Mouse (Mus musculus): Measurements from ENCODE around the gene Cyb5r1.

Cyb5r1 gene

GRCm38 (mm10) chr1:134405509-134406413 lies at the start of gene Cyb5r1:
TSS of gene Cyb5r1 (plus strand) at chr1:134405559.
- in situ Hi-C loops (cut with MboI; ENCODE audit: unreplicated experiment in 2 of 2): no loop called here

DNA sequence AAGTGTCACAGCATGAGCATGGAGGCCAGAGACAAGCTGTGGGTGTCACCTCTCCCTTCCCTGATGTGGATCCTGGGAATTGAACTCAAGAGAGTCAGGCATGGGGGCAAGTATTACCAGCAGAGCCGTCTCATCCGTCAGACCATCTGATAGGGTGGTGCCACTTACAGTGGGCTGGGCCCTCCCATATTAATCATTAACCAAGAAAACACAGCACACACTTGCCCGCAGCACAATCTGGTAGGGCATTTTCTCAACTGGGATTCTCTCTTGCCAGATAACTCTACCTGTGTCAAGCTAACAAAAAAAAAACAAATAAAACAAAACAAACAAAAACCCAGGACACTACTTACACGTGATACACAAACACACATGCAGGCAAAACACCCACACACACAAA lies 47.9 kb upstream of the Cyb5r1 start:
- in situ Hi-C loops (cut with MboI; ENCODE audit: unreplicated experiment in 2 of 2): loop anchor here in 1 of 2 experiments (25.0 kb wide), 1 partner anchor 505 kb away; no protein-coding TSS in a partner anchor

DNA sequence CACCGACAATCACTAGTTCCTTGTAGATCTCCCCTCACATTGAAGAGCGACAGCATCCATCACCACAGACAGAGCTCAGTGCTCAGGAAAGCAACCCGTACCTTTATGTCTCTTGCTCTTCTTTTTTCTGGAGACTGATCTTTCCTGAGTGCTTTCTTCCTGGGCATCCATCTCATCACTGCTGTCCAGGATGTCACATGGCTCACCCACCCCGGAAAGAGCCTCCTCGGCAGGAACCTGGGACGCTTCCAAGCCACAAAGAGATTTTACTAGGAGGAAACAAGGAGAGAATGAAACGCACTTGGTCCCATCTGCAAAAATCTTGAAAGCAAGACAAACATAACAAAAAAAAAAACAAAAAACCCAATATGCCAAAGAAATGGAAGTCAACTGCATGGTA lies 44.7 kb upstream of the Cyb5r1 start:
- in situ Hi-C loops (cut with MboI; ENCODE audit: unreplicated experiment in 2 of 2): loop anchor here (5.0 to 25.0 kb wide), 7 partner anchors 54 to 744 kb away; partner anchors contain the start of genes Adipor1 (in 2 of the 2), Klhl12 (in 1 of the 2) and Lgr6 (in 1 of the 2)

GRCm38 (mm10) chr1:134361195-134361856 lies 44.0 kb upstream of the Cyb5r1 start:
- in situ Hi-C loops (cut with MboI; ENCODE audit: unreplicated experiment in 2 of 2): loop anchor here (5.0 to 25.0 kb wide), 7 partner anchors 53 to 743 kb away; partner anchors contain the start of genes Adipor1 (in 2 of the 2), Klhl12 (in 1 of the 2) and Lgr6 (in 1 of the 2)

GRCm38 (mm10) chr1:134361857-134362212 lies 43.5 kb upstream of the Cyb5r1 start, which contains the start of gene Tmem183a:
TSS of gene Tmem183a (minus strand) at chr1:134361979.
- in situ Hi-C loops (cut with MboI; ENCODE audit: unreplicated experiment in 2 of 2): loop anchor here (5.0 to 25.0 kb wide), 7 partner anchors 53 to 743 kb away; partner anchors contain the start of genes Adipor1 (in 2 of the 2), Klhl12 (in 1 of the 2) and Lgr6 (in 1 of the 2)

DNA sequence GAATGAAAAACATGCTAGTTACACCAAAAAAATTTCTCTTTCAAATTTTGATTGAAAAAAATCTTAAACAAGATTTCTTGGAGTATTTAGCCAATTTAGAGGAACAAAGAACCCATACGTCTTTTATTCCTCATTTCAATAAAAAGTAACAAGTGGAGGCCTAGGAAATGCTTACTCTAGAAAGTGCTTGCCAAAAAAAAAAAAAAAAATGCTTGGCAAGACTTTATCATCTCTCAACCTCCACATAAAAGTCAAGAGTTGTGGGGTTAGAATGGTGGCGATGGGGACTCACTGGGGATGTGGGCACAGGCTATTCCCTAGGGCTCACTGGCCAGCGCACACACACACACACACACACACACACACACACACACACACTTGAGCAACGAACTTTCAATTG lies 42.2 kb upstream of the Cyb5r1 start:
- in situ Hi-C loops (cut with MboI; ENCODE audit: unreplicated experiment in 2 of 2): loop anchor here (5.0 to 25.0 kb wide), 7 partner anchors 52 to 742 kb away; partner anchors contain the start of genes Adipor1 (in 2 of the 2), Klhl12 (in 1 of the 2) and Lgr6 (in 1 of the 2)

GRCm38 (mm10) chr1:134365491-134365890 lies 39.9 kb upstream of the Cyb5r1 start:
- in situ Hi-C loops (cut with MboI; ENCODE audit: unreplicated experiment in 2 of 2): loop anchor here (10.0 to 25.0 kb wide), 5 partner anchors 49 to 739 kb away; partner anchors contain the start of genes Adipor1 (in 1 of the 2), Klhl12 (in 1 of the 2) and Lgr6 (in 1 of the 2)

GRCm38 (mm10) chr1:134368777-134369337 lies 36.5 kb upstream of the Cyb5r1 start:
- in situ Hi-C loops (cut with MboI; ENCODE audit: unreplicated experiment in 2 of 2): loop anchor here (10.0 to 25.0 kb wide), 5 partner anchors 46 to 736 kb away; partner anchors contain the start of genes Adipor1 (in 1 of the 2), Klhl12 (in 1 of the 2) and Lgr6 (in 1 of the 2)

- in situ Hi-C loops (cut with MboI; ENCODE audit: unreplicated experiment in 2 of 2): loop anchor here (10.0 to 25.0 kb wide), 2 partner anchors 231 to 488 kb away; no protein-coding TSS in a partner anchor
Observed at GRCm38 (mm10) chr1:134374124-134374523, 31.2 kb upstream of the Cyb5r1 start.

- in situ Hi-C loops (cut with MboI; ENCODE audit: unreplicated experiment in 2 of 2): no loop called here
Observed at GRCm38 (mm10) chr1:134381051-134381450, 24.3 kb upstream of the Cyb5r1 start.

GRCm38 (mm10) chr1:134381795-134382625 lies 23.3 kb upstream of the Cyb5r1 start:
- in situ Hi-C loops (cut with MboI; ENCODE audit: unreplicated experiment in 2 of 2): no loop called here

GRCm38 (mm10) chr1:134384581-134384980 lies 20.8 kb upstream of the Cyb5r1 start:
- in situ Hi-C loops (cut with MboI; ENCODE audit: unreplicated experiment in 2 of 2): no loop called here

- in situ Hi-C loops (cut with MboI; ENCODE audit: unreplicated experiment in 2 of 2): no loop called here
Observed at GRCm38 (mm10) chr1:134385176-134385575, 20.2 kb upstream of the Cyb5r1 start.

DNA sequence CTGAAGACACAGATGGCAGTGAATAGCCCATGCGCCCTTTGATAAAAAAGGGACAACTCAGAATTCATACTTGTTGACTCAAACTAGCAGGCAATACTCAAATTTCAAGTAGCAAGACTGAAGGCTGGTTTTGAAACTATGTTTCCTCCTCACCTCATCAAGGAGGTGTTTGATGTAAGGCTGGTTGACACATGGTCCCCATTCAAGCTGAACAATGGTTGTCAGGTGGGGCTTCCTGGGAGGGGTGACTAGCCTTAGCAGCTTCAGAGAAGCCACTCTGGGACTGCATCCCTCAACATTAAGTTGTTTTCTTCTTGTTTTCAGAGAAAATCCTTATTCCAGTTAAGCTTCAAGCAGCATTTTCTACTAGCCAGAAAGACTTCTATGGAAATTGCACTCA lies 19.7 kb upstream of the Cyb5r1 start, which contains the start of gene 4933406M09Rik:
Gene 4933406M09Rik (plus strand): TSS at position 275 of the 400 bp plus-strand sequence.
- in situ Hi-C loops (cut with MboI; ENCODE audit: unreplicated experiment in 2 of 2): no loop called here

DNA sequence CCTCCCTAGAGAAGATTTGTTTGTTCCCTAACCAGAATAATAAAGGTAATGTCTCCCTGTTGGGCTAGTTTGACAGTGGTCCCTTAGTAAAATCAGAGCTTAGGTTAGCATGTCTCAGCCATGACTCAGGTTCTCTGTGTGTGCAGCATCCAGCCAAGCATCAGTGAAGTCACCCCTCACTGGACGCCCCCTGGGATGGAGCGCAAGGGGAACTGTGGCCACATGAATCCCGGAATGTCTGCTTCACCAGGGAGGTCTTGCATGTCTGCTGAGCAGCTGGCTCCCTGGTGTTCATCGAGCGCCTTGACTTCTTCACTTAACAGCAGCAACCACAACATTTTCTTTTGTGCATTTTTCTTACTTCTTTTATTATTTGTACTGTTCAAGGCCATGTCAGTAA lies 11.5 kb upstream of the Cyb5r1 start:
- in situ Hi-C loops (cut with MboI; ENCODE audit: unreplicated experiment in 2 of 2): no loop called here

DNA sequence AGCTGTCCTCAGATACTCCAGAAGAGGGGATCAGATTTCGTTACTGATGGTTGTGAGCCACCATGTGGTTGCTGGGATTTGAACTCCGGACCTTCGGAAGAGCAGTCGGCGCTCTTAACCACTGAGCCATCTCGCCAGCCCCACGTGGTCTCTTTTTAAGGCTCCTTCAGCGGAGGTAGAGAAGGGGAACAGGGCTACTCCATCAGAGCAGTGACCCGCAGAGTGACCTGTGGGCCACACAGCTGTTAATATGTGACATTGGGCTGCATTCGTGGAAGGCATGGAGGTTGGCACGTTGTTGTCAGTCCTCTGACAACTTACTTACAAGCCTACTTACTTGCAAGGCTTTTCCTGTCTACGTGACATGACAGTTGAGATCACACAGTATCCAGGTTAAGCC lies 7.1 kb upstream of the Cyb5r1 start:
- in situ Hi-C loops (cut with MboI; ENCODE audit: unreplicated experiment in 2 of 2): no loop called here

DNA sequence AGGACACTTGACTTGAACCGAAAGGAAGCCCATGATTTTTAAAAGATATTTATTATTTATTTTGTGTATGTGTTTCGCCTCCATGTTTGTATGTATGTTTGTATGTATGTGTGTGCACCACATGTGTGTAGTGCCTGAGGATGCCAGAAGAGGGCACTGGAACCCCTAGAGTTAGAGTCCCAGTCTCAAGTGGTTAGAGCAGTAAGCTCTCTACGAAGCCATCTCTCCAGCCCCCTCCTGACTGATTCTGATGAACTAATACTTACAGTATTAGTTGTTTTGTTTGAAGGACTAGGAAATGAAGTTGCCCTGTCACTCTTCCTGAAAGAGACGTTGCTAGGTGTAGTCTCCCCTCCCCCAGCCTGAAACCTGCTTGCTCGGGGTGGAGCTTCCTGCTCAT lies 5.6 kb upstream of the Cyb5r1 start:
- in situ Hi-C loops (cut with MboI; ENCODE audit: unreplicated experiment in 2 of 2): no loop called here

DNA sequence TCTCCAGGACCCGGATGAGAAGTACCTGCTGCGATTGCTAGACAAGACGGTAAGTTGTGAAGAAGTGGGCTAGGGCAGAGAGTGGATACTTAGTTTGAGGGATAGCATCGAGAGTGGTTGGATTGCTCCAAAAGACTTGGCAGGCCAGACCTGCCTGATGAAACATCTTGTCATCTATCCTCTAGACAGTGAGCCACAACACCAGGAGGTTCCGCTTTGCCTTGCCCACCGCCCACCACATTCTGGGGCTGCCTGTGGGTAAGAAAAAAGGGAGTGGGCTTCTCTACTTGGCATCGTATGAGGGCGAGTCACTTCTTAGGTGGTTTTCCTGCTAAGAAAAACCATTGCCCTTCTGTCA lies 1.0 kb downstream of the Cyb5r1 start:
- in situ Hi-C loops (cut with MboI; ENCODE audit: unreplicated experiment in 2 of 2): no loop called here

- in situ Hi-C loops (cut with MboI; ENCODE audit: unreplicated experiment in 2 of 2): no loop called here
Observed at GRCm38 (mm10) chr1:134408080-134408479, 2.7 kb downstream of the Cyb5r1 start.
